Mouse (Mus musculus) embryo, embryonic 11 days (tissue): ENCODE data around the gene Gjd2.

ENCODE experiments used
- DNase-seq: peaks from one replicate; pipeline ENCODE4 v3.0.0-alpha.2; 2015

Gjd2 gene

GRCm38 (mm10) chr2:114011838-114012237 lies 1.6 kb downstream of the Gjd2 start:
- DNase-seq: peak; percentile 78

- no peak for DNase-seq
These were observed 5.1 kb downstream of the Gjd2 start for GRCm38 (mm10) chr2:114008321-114008720.

- no peak for DNase-seq
These were observed 15.9 kb downstream of the Gjd2 start for GRCm38 (mm10) chr2:113997484-113997883.

GRCm38 (mm10) chr2:113996930-113997329 lies 16.5 kb downstream of the Gjd2 start:
- DNase-seq: no peak

- DNase-seq: no peak
These were observed 28.5 kb downstream of the Gjd2 start for GRCm38 (mm10) chr2:113984890-113985289.

- DNase-seq: no peak
These were observed 32.8 kb downstream of the Gjd2 start for GRCm38 (mm10) chr2:113980664-113981063.

- no peak for DNase-seq
These were observed 35.2 kb downstream of the Gjd2 start for GRCm38 (mm10) chr2:113978151-113978771.

- no peak for DNase-seq
These were observed 39.5 kb downstream of the Gjd2 start for GRCm38 (mm10) chr2:113973950-113974349.

- no peak for DNase-seq
These were observed 47.0 kb downstream of the Gjd2 start for GRCm38 (mm10) chr2:113966421-113966820.
